Mouse (Mus musculus): ENCODE results near the gene Acadsb. TPM values are rescaled to one million over a fixed set of nuclear protein-coding genes. Genes with fewer than 3 reads are reported as not detected.
"Not testable (repeated sequence)": the region's sequence is repeated elsewhere in the genome, so short reads cannot be mapped to it uniquely, and the experiment has no call there.

The Acadsb gene
- 183 and 192 TPM in 2 replicates for polyA plus RNA-seq (2015; fragmentation: Nextera tagmentation; extraction: Ambion mirVana)

GRCm38 (mm10) chr7:131410416-131411058, at the start of gene Acadsb, which contains the start of gene Ikzf5:
Acadsb (plus strand) TSS chr7:131410601.
Ikzf5 (minus strand) TSS chr7:131410521.
- H3K27ac ChIP-seq: peak within 1 kb of the TSS; percentile 94
- no peaks in the 10 kb centered on the region for H3K27me3 ChIP-seq
- peak within 1 kb of the TSS; percentile 79 for H3K4me2 ChIP-seq
- H3K36me3 ChIP-seq: 0 out of 2 replicates have a peak, but pooled peaks cover 2% of the 10 kb centered on the region
- H3K4me3 ChIP-seq: peak within 1 kb of the TSS; percentile 63
- H3K4me1 ChIP-seq: peaks cover 16% of the 10 kb centered on the region
- WGBS: under 1% methylated on average over 42 of the region's 42 CpGs
- H3K9ac ChIP-seq: peak within 1 kb of the TSS; percentile 72
- no peaks in the 10 kb centered on the region for H3K9me3 ChIP-seq
- ATAC-seq (ENCODE audit: borderline replicate concordance, extremely low read depth, low FRiP score, low TSS enrichment): peak; percentile 97

- peak overlapping the region; percentile 85 for H3K4me2 ChIP-seq
- ATAC-seq (ENCODE audit: borderline replicate concordance, extremely low read depth, low FRiP score, low TSS enrichment): peak; percentile 83
- 2% methylated on average over 35 of the region's 35 CpGs for WGBS
- peak overlapping the region; percentile 95 for H3K9ac ChIP-seq
- H3K4me1 ChIP-seq: peaks cover 13% of the 10 kb centered on the region
- no peaks in the 10 kb centered on the region for H3K9me3 ChIP-seq
- H3K36me3 ChIP-seq: peaks cover 12% of the 10 kb centered on the region
- H3K27ac ChIP-seq: peak overlapping the region; percentile 97
- peak overlapping the region; percentile 93 for H3K4me3 ChIP-seq
- H3K27me3 ChIP-seq: no peaks in the 10 kb centered on the region
These were observed 48.2 kb upstream of the Acadsb start for GRCm38 (mm10) chr7:131362269-131362614.

GRCm38 (mm10) chr7:131362615-131363300, 47.6 kb upstream of the Acadsb start, which contains the start of gene 2310057M21Rik:
2310057M21Rik (minus strand) TSS chr7:131362759.
- peaks cover 13% of the 10 kb centered on the region for H3K4me1 ChIP-seq
- WGBS: under 1% methylated on average over 55 of the region's 55 CpGs
- H3K4me3 ChIP-seq: peak within 1 kb of the TSS; percentile 93
- no peaks in the 10 kb centered on the region for H3K9me3 ChIP-seq
- peak within 1 kb of the TSS; percentile 85 for H3K4me2 ChIP-seq
- H3K36me3 ChIP-seq: peaks cover 8% of the 10 kb centered on the region; the same call in 1 of the 2 replicates
- H3K27ac ChIP-seq: peak within 1 kb of the TSS; percentile 97
- no peaks in the 10 kb centered on the region for H3K27me3 ChIP-seq
- H3K9ac ChIP-seq: peak within 1 kb of the TSS; percentile 95
- peak; percentile 99 for ATAC-seq (ENCODE audit: borderline replicate concordance, extremely low read depth, low FRiP score, low TSS enrichment)

GRCm38 (mm10) chr7:131364131-131364530, 46.3 kb upstream of the Acadsb start:
- Histone ChIP-seq H3K4me1 (peaks cover 13% of the 10 kb centered on the region), H3K4me2 (no peak overlapping the region), H3K36me3 (no peaks in the 10 kb centered on the region), H3K9me3 (no peaks in the 10 kb centered on the region), H3K4me3 (no peak overlapping the region), H3K27me3 (no peaks in the 10 kb centered on the region), H3K27ac (no peak overlapping the region), H3K9ac (no peak overlapping the region)
- 77% methylated on average over 8 of the region's 8 CpGs for WGBS
- no peak for ATAC-seq (ENCODE audit: borderline replicate concordance, extremely low read depth, low FRiP score, low TSS enrichment)

GRCm38 (mm10) chr7:131370648-131371469, 39.5 kb upstream of the Acadsb start, which contains the start of gene Pstk:
Pstk (plus strand) TSS chr7:131371141.
- H3K4me3 ChIP-seq: peak within 1 kb of the TSS; percentile 64
- no peaks in the 10 kb centered on the region for H3K27me3 ChIP-seq
- H3K4me1 ChIP-seq: peaks cover 10% of the 10 kb centered on the region
- peak; percentile 98 for ATAC-seq (ENCODE audit: borderline replicate concordance, extremely low read depth, low FRiP score, low TSS enrichment)
- WGBS: 3% methylated on average over 47 of the region's 47 CpGs
- peak within 1 kb of the TSS; percentile 62 for H3K4me2 ChIP-seq
- H3K36me3 ChIP-seq: peaks cover 11% of the 10 kb centered on the region
- no peaks in the 10 kb centered on the region for H3K9me3 ChIP-seq
- peak within 1 kb of the TSS; percentile 82 for H3K9ac ChIP-seq
- peak within 1 kb of the TSS; percentile 95 for H3K27ac ChIP-seq

GRCm38 (mm10) chr7:131371470-131371860, 38.9 kb upstream of the Acadsb start:
- ATAC-seq (ENCODE audit: borderline replicate concordance, extremely low read depth, low FRiP score, low TSS enrichment): no peak; the same call in 1 of the 2 replicates
- peaks cover 11% of the 10 kb centered on the region for H3K36me3 ChIP-seq
- H3K9ac ChIP-seq: peak overlapping the region; percentile 82
- peak overlapping the region; percentile 95 for H3K27ac ChIP-seq
- peak overlapping the region; percentile 64 for H3K4me3 ChIP-seq
- no peaks in the 10 kb centered on the region for H3K27me3 ChIP-seq
- no peaks in the 10 kb centered on the region for H3K9me3 ChIP-seq
- H3K4me1 ChIP-seq: peaks cover 10% of the 10 kb centered on the region
- H3K4me2 ChIP-seq: peak overlapping the region; percentile 62
- 4% methylated on average over 9 of the region's 9 CpGs for WGBS

- Histone ChIP-seq H3K9me3 (no peaks in the 10 kb centered on the region), H3K27ac (peak overlapping the region; percentile 95), H3K27me3 (no peaks in the 10 kb centered on the region), H3K4me1 (peaks cover 10% of the 10 kb centered on the region), H3K36me3 (peaks cover 11% of the 10 kb centered on the region), H3K4me2 (peak overlapping the region; percentile 62), H3K4me3 (peak overlapping the region; percentile 64), H3K9ac (peak overlapping the region; percentile 82)
- no peak for ATAC-seq (ENCODE audit: borderline replicate concordance, extremely low read depth, low FRiP score, low TSS enrichment)
- 67% methylated on average over 9 of the region's 9 CpGs for WGBS
These were observed 38.3 kb upstream of the Acadsb start for GRCm38 (mm10) chr7:131371880-131372651.

GRCm38 (mm10) chr7:131391761-131392160, 18.6 kb upstream of the Acadsb start:
- not testable (repeated sequence) for ATAC-seq (ENCODE audit: borderline replicate concordance, extremely low read depth, low FRiP score, low TSS enrichment); H3K9me3 ChIP-seq; H3K27ac ChIP-seq; H3K4me3 ChIP-seq; H3K4me2 ChIP-seq; H3K9ac ChIP-seq; H3K4me1 ChIP-seq; H3K27me3 ChIP-seq
- peaks cover 32% of the 10 kb centered on the region; the same call in 1 of the 2 replicates for H3K36me3 ChIP-seq
- 77% methylated on average over 7 of the region's 7 CpGs for WGBS

- Histone ChIP-seq H3K27ac (no peak overlapping the region), H3K9me3 (no peaks in the 10 kb centered on the region), H3K36me3 (0 out of 2 replicates have a peak, but pooled peaks cover 2% of the 10 kb centered on the region), H3K9ac (peak overlapping the region; percentile 72), H3K4me3 (peak overlapping the region; percentile 63), H3K4me1 (peaks cover 16% of the 10 kb centered on the region), H3K4me2 (peak overlapping the region; percentile 79), H3K27me3 (no peaks in the 10 kb centered on the region)
- ATAC-seq (ENCODE audit: borderline replicate concordance, extremely low read depth, low FRiP score, low TSS enrichment): no peak
- 3% methylated on average over 16 of the region's 16 CpGs for WGBS
These were observed 947 bp upstream of the Acadsb start for GRCm38 (mm10) chr7:131409321-131409987.

GRCm38 (mm10) chr7:131409988-131410385, 414 bp upstream of the Acadsb start:
- peak overlapping the region; percentile 45 for H3K27ac ChIP-seq
- WGBS: under 1% methylated on average over 38 of the region's 38 CpGs
- no peaks in the 10 kb centered on the region for H3K27me3 ChIP-seq
- H3K4me3 ChIP-seq: peak overlapping the region; percentile 63
- 0 out of 2 replicates have a peak, but pooled peaks cover 2% of the 10 kb centered on the region for H3K36me3 ChIP-seq
- H3K4me2 ChIP-seq: peak overlapping the region; percentile 79
- no peaks in the 10 kb centered on the region for H3K9me3 ChIP-seq
- peak overlapping the region; percentile 72 for H3K9ac ChIP-seq
- ATAC-seq (ENCODE audit: borderline replicate concordance, extremely low read depth, low FRiP score, low TSS enrichment): peak; percentile 49
- H3K4me1 ChIP-seq: peaks cover 16% of the 10 kb centered on the region
